Mouse (Mus musculus): ENCODE measurements around the gene Myt1l.

The Myt1l gene

GRCm38 (mm10) chr12:29528031-29528771 is at the start of gene Myt1l:
Gene Myt1l (plus strand): TSS chr12:29528384.
- no peak for DNase-seq

DNA sequence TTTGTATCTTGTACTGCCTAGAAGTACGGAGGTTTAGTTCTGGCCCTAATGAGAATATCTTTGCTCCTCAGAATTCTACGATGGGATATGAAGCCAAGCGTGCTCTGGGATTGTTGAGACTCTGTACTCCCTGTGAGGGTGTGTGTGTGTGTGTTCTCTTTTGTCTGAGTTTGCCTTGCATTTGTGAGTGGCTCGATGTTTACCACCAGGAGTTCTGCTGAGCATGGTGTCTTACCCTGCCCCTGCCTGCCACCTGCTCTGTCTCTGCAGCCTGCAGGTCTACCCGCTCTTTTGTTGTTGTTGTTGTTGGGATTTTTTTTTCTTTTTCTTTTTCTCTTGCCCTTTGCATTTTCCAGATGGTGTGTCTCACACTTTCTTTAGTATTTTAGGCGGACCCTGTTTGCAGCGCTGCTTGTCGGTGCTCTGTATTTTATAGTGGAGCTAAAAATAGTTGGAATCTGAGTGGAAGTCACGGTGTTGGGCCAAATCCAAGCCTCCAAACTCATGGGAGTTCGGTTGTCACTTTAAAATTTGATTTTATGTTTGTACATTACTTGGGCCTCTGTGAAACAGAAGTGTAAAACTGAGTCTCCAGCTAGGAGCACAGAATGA is 41.7 kb upstream of the Myt1l start:
- no peak for DNase-seq

DNA sequence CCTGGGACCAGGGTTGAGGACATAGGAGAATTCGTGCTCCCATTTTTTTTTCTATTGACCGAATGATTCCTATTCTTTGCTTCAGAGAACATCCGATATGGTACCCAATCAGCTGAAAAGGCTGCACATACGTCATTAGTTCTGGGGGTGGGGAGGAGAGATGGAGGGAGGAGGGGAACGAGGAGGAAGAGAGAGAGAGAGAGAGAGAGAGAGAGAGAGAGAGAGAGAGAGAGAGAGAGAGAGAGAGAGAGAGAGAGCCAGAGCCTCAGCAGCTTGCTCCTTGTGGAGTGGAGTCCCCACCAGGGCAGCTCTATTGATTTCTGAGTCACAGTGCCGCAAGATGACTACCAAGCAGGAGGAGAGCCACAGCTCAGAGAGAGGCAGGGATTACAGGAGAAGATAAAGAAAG is 1.9 kb upstream of the Myt1l start:
- DNase-seq, result no peak

GRCm38 (mm10) chr12:29527048-29527761 is 979 bp upstream of the Myt1l start:
- DNase-seq, result no peak

DNA sequence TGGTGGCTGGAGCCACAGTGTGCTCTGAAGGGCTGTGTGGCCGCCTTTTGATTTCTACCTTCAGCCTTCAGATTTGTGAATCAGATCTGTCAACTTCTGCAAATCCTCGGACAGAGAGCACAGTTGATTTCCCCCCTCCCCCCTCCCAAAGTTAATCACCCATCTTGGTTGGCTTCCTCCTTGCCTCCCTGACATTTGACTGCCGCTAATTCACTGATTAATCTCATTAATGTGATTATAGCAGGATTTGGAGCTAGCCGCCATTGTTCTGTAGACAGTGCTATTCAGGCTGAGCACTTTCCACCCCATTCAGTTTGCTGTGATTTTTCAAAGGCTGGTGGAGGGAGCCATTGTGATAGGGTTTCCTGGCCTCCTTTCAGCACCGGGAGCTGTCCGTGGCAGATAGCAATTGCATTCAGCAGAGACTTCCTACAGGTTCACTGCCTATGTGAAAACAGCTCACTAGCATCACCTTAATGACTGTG is 2.1 kb downstream of the Myt1l start:
- no peak for DNase-seq

- DNase-seq, result no peak
Measured at GRCm38 (mm10) chr12:29530823-29531222, 2.6 kb downstream of the Myt1l start.

GRCm38 (mm10) chr12:29533071-29533876 is 5.1 kb downstream of the Myt1l start:
- no peak for DNase-seq

- DNase-seq, result no peak
Measured at GRCm38 (mm10) chr12:29534326-29534725, 6.1 kb downstream of the Myt1l start.

- DNase-seq, result no peak
Measured at GRCm38 (mm10) chr12:29534761-29535300, 6.6 kb downstream of the Myt1l start.

DNA sequence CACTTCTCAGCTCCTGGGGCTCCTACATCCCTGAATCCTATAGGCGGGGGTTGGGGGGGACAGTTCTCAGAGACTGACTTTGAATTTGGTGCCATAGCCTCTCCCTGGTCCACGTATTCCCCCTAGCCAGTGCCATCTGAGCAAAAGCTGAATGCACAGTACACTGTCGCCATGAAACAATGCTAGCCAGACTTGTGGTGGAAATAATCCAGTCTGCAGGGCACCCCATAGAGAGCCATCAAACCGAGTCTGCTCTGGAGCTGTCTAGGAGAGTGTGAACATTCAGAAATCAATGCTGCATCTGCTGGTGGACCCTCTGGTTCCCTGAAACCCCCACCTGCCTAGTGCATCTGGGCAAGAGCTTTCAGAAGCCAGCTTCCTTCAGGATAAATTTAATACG is 9.7 kb downstream of the Myt1l start:
- DNase-seq, result no peak

- DNase-seq, result no peak
Measured at GRCm38 (mm10) chr12:29538456-29538855, 10.3 kb downstream of the Myt1l start.

- no peak for DNase-seq
Measured at GRCm38 (mm10) chr12:29539106-29539505, 10.9 kb downstream of the Myt1l start.

GRCm38 (mm10) chr12:29540741-29541140 is 12.6 kb downstream of the Myt1l start:
- no peak for DNase-seq

GRCm38 (mm10) chr12:29546073-29546472 is 17.9 kb downstream of the Myt1l start:
- no peak for DNase-seq

DNA sequence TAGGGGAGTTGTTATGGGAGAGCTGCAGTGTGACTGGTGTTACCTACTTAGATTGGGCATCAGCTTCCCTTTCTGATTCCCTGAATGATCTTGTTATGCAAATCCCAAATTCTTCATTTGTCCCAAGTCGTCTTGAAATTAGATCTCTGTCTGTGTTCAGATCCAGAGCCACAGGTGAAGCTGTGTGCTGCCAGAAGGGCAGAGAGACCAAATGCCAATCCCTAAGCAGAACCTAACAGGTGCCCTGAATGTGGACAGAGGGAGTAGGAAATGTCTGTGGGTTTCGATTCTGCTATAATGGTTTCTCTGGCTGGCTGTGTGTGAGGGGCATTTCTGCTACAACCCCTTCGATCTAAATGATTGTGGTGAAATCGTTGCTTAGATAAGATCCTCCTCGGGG is 18.9 kb downstream of the Myt1l start:
- no peak for DNase-seq

GRCm38 (mm10) chr12:29547755-29548154 is 19.6 kb downstream of the Myt1l start:
- DNase-seq, result no peak

DNA sequence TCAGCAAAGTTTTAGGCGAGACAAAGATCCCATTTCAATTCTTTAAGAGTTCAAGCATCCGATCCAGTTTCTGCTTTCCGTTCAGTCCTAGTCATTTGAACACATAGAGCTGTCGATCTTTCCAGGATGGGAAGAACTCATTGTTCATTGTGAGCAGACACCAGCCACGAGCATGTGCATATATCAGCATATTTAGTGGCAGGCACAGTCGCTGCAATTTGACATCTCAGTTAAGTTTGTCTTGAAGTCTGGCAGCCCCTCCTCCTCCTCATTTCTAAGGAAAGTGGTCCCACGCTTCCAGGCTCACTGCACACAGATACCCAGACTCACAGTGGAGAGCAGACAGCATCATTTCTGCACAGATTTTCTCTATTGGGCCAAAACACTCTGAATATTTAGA is 25.0 kb downstream of the Myt1l start:
- no peak for DNase-seq

GRCm38 (mm10) chr12:29555718-29556117 is 27.5 kb downstream of the Myt1l start:
- DNase-seq, result no peak

DNA sequence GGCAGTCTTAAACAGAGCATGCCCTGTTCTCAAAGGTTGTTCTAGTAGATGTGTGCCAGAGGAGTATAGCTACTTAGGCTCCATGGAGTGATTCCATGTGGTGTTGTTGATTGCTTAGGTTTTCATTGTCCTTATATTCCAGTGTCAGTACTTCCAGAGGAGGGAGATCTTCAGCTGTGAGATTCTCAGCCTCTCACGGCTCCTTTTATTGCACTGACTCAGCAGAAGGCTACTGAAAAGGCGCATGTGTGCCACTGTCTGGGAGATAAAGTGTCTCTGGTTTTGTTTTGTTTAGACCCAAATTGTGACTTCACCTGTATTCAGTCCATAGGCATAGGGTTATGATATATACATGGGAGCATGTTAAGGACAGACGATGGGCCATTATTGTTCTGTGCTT is 28.2 kb downstream of the Myt1l start:
- DNase-seq, result no peak

DNA sequence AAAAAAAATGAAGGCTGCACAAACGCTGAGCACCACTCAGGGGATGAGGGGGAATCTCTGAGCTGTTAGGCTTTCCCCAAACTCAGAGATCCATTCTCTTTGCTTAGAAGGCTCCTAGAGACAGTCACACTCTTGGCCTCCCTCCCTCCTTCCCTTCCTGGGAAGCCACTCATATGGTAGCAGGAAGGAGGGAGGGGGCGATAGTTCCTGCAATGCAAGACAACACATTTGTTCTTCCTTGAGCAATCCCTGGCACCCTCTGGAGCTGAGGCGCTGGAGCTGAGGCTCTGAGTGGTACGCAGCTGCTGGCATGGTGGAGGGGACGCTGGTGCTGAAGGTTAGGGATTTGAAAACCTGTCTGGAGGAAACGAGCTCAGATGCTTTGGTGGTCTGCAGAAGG is 28.7 kb downstream of the Myt1l start:
- DNase-seq, result no peak

- no peak for DNase-seq
Measured at GRCm38 (mm10) chr12:29559769-29560168, 31.6 kb downstream of the Myt1l start.

GRCm38 (mm10) chr12:29561222-29561621 is 33.0 kb downstream of the Myt1l start:
- no peak for DNase-seq

GRCm38 (mm10) chr12:29569311-29569710 is 41.1 kb downstream of the Myt1l start:
- no peak for DNase-seq
